Mouse (Mus musculus): ENCODE measurements at regions not wholly inside any gene's neighbourhood (a gene's known extent, or its start where the extent isn't known, plus 50 kb on each side); places are given as distances from the start of the nearest gene placed in this dataset.
A peak's percentile ranks its signal among the peaks of the same experiment; 100 is the strongest.

DNA sequence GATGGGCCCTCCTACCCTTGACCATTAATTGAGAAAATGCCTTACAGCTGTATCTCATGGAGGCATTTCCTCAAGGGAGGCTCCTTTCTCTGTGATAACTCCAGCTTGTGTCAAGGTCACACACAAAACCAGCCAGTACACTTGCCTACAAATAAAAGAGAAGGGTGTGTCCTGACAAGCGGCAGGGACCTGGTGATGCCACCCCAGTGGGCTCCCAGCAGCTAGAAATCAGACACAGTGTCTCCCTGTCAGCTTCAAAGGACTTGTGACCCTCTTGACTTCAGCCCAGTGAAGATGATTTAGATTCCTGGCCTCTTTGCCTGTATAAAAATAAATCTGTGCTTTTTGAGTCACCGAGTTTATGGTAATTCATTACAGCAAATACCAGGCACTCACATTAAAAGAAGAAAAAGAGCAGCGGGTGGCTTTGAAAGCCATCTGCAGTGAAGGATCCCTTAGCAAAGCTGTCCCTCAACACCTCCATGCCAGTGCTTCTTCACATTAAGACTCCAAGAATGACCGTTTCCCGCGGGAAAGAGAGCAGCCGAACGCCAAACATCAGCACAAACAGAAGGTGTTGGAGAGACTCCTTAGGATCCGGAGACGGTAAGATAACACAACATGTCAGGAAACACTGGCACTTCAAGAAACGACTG lies 273.5 kb downstream of the Gxylt1 start:
- DNase-seq (ENCODE audit: low spot score) = peak; percentile 39
- 0 out of 2 replicates have a peak overlapping the region, but pooled peaks have one; percentile 12 for H3K9ac ChIP-seq (ENCODE audit: low read length)
- 2% methylated on average over 11 of the region's 11 CpGs for WGBS

DNA sequence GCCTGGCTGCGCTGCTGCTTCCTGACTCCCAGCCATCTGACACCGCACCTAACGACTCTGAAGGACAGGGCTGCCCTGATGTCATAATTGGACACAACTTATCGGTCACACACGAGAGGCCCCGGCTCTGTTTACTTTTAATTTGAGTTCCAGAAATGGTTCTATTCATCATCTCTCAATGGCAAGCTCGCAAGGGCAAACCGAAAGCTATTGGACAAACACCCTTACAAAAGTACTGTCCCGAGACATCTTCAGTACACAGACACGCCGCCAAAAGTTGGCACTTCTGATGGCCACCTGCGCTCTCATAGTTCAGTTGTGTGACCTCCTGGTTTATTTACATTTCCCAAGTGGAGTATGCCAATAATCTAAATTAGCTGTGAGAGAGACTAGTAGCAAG lies 274.9 kb downstream of the Gxylt1 start:
- Histone ChIP-seq H3K36me3 (ENCODE audit: control insufficient read depth, insufficient read depth, low read length) (no peaks in the 10 kb centered on the region), H3K4me3 (ENCODE audit: low read depth, low read length) (no peak overlapping the region), H3K4me2 (ENCODE audit: low read depth, severe bottlenecking) (no peak overlapping the region), H3K9ac (ENCODE audit: low read length) (no peak overlapping the region), H3K27me3 (ENCODE audit: control insufficient read depth, insufficient read depth, low read length) (no peaks in the 10 kb centered on the region), H3K27ac (replicated peaks; ENCODE audit: low read depth, low read length) (no peak overlapping the region), H3K4me1 (ENCODE audit: control insufficient read depth, insufficient read depth, low read length) (0 out of 2 replicates have a peak, but pooled peaks cover 7% of the 10 kb centered on the region), H3K9me3 (ENCODE audit: control insufficient read depth, low read length) (no peaks in the 10 kb centered on the region)
- WGBS = 41% methylated on average over 12 of the region's 12 CpGs
- DNase-seq (ENCODE audit: low spot score) = no peak
- no peak for ATAC-seq (ENCODE audit: insufficient number of reproducible peaks, low FRiP score, low TSS enrichment, low read depth)

More for the DNA sequence above, 273.5 kb downstream of the Gxylt1 start:
- Histone ChIP-seq H3K27ac (replicated peaks; ENCODE audit: low read depth, low read length) (no peak overlapping the region), H3K36me3 (ENCODE audit: control insufficient read depth, insufficient read depth, low read length) (no peaks in the 10 kb centered on the region), H3K4me2 (ENCODE audit: low read depth, severe bottlenecking) (peak overlapping the region; percentile 41), H3K4me3 (ENCODE audit: low read depth, low read length) (no peak overlapping the region), H3K4me1 (ENCODE audit: control insufficient read depth, insufficient read depth, low read length) (0 out of 2 replicates have a peak, but pooled peaks cover 7% of the 10 kb centered on the region), H3K27me3 (ENCODE audit: control insufficient read depth, insufficient read depth, low read length) (no peaks in the 10 kb centered on the region), H3K9me3 (ENCODE audit: control insufficient read depth, low read length) (no peaks in the 10 kb centered on the region)
- ATAC-seq (ENCODE audit: insufficient number of reproducible peaks, low FRiP score, low TSS enrichment, low read depth) = no peak

DNA sequence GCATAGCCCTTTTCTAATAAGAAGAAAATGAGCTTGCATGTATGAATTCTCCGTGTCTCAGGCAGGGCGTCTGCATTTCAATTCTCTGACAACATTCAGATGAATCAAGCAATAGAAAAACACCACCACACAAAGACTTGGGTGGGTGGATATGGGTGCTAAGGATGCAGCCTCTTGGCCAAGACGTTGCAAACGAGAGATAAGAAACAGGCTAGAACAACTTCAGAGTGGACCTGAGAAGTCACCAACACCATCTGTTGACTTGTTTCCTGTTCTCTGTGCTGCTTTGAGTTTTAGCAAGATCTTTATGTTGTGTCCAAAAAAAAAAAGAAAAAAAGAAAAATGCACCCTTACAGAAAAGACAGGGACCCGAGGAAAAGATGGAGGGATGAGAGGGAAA lies 277.0 kb downstream of the Gxylt1 start:
- Histone ChIP-seq H3K9me3 (ENCODE audit: control insufficient read depth, low read length) (no peaks in the 10 kb centered on the region), H3K9ac (ENCODE audit: low read length) (no peak overlapping the region), H3K36me3 (ENCODE audit: control insufficient read depth, insufficient read depth, low read length) (no peaks in the 10 kb centered on the region), H3K27ac (replicated peaks; ENCODE audit: low read depth, low read length) (no peak overlapping the region), H3K4me1 (ENCODE audit: control insufficient read depth, insufficient read depth, low read length) (0 out of 2 replicates have a peak, but pooled peaks cover 7% of the 10 kb centered on the region), H3K4me3 (ENCODE audit: low read depth, low read length) (no peak overlapping the region), H3K27me3 (ENCODE audit: control insufficient read depth, insufficient read depth, low read length) (no peaks in the 10 kb centered on the region), H3K4me2 (ENCODE audit: low read depth, severe bottlenecking) (no peak overlapping the region)
- WGBS = 87% methylated on average over 5 of the region's 5 CpGs
- DNase-seq (ENCODE audit: low spot score) (no peak), ATAC-seq (ENCODE audit: insufficient number of reproducible peaks, low FRiP score, low TSS enrichment, low read depth) (no peak)

DNA sequence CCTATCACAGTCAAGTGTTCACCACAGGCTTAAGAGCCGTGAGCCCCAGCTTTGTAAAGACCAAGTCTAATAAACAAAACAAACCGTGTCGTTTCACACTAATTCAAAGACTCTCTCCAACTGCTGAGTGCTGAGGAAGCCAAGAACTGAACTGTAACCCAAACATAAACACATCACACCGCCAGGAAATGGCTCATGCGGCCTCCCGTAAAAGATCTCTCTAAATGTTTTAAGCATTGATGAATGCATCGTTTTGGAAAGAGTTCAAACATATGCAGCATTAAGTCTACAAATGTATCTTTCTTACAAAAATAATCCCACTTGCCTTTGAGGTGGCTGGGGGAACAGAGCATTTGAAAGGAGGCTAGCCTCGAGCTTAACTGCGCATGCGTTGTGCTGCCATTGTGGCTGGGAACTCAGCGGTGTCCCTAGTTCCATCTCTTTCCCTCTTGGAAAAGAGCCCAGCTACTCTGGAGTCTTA lies 280.7 kb downstream of the Gxylt1 start:
- Histone ChIP-seq H3K36me3 (ENCODE audit: control insufficient read depth, insufficient read depth, low read length) (no peaks in the 10 kb centered on the region), H3K27me3 (ENCODE audit: control insufficient read depth, insufficient read depth, low read length) (no peaks in the 10 kb centered on the region), H3K4me3 (ENCODE audit: low read depth, low read length) (no peak overlapping the region), H3K4me1 (ENCODE audit: control insufficient read depth, insufficient read depth, low read length) (no peaks in the 10 kb centered on the region), H3K27ac (replicated peaks; ENCODE audit: low read depth, low read length) (no peak overlapping the region), H3K9me3 (ENCODE audit: control insufficient read depth, low read length) (no peaks in the 10 kb centered on the region), H3K9ac (ENCODE audit: low read length) (no peak overlapping the region), H3K4me2 (ENCODE audit: low read depth, severe bottlenecking) (no peak overlapping the region)
- ATAC-seq (ENCODE audit: insufficient number of reproducible peaks, low FRiP score, low TSS enrichment, low read depth) (no peak), DNase-seq (ENCODE audit: low spot score) (no peak)
- WGBS = 62% methylated on average over 11 of the region's 11 CpGs

DNA sequence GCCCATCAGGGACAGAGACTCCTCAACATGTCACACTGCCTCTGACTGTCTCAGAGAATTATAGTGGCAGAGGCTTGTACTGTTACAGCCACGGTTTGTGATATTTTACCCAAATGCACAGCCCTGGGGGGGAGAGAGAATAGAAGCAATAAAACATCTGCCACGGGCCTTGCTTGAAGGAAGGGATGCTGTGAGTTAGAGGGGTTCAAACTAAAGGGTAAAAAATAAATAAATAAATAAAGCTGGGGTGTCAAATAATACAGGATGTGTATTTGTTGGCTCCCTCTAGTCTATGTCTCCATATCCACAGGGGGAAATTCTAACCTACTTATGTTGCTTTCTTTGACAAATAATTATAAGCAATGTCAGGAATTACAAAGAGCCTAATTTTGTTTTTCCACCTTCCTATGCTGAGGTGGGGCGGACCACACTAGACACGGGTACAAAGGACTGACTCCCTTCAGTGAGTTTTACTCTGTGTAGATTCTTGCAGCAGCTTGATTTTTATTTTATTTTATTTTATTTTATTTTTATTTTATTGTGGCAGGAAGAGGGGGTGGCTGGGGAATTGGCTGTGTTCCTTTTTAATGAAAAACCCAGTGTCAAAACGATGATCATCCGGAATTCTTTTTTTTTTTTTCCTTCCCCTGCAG lies 281.3 kb downstream of the Gxylt1 start:
- H3K36me3 ChIP-seq (ENCODE audit: control insufficient read depth, insufficient read depth, low read length) = no peaks in the 10 kb centered on the region
- H3K4me2 ChIP-seq (ENCODE audit: low read depth, severe bottlenecking) = no peak overlapping the region
- H3K9me3 ChIP-seq (ENCODE audit: control insufficient read depth, low read length) = no peaks in the 10 kb centered on the region
- ATAC-seq (ENCODE audit: insufficient number of reproducible peaks, low FRiP score, low TSS enrichment, low read depth) (no peak), DNase-seq (ENCODE audit: low spot score) (no peak)
- H3K9ac ChIP-seq (ENCODE audit: low read length) = no peak overlapping the region
- H3K4me1 ChIP-seq (ENCODE audit: control insufficient read depth, insufficient read depth, low read length) = no peaks in the 10 kb centered on the region
- WGBS = 78% methylated on average over 6 of the region's 6 CpGs
- H3K27me3 ChIP-seq (ENCODE audit: control insufficient read depth, insufficient read depth, low read length) = no peaks in the 10 kb centered on the region
- H3K27ac ChIP-seq (replicated peaks; ENCODE audit: low read depth, low read length) = no peak overlapping the region
- no peak overlapping the region for H3K4me3 ChIP-seq (ENCODE audit: low read depth, low read length)

DNA sequence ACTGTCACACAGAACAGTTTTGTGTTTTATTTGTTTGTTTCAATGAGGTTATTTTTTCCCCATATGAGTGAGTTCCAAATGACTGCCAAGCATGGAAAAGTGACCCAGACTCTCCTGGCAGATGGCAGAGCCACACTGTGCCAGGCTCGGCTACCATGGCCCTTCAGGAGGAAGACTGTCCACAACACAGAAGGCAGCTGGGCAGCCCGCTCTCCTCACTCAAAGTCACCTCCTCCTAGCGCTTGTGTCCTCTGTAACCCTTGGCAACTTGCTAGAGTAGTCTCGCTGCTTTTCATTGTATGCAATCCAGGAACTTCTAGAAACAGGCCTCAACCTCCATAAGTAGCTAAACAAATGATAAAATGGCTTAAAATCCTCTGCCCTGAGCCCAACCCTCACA lies 299.2 kb downstream of the Gxylt1 start:
- 77% methylated on average over 4 of the region's 4 CpGs for WGBS
- no peaks in the 10 kb centered on the region for H3K27me3 ChIP-seq (ENCODE audit: control insufficient read depth, insufficient read depth, low read length)

DNA sequence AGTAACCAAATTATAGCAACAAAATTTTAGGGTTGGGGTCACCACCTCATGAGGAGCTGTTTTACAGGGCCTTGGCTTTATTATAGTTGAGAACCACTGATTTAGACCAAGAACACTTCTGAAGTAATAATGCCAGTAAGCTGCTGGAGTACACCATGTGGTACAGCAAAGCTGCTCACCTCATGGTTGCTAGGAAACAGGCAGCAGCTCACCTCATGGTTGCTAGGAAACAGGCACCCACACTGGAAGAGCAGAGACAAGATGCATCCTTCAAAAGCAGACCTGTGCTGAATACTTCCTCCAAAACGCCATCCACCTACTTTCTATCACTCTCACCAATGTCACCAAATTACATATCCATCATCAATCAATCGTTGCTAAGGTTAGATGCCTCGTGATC lies 300.0 kb downstream of the Gxylt1 start:
- H3K4me3 ChIP-seq (ENCODE audit: low read depth, low read length) = no peak overlapping the region
- H3K9ac ChIP-seq (ENCODE audit: low read length) = no peak overlapping the region
- H3K27ac ChIP-seq (replicated peaks; ENCODE audit: low read depth, low read length) = no peak overlapping the region
- ATAC-seq (ENCODE audit: insufficient number of reproducible peaks, low FRiP score, low TSS enrichment, low read depth) = no peak
- 83% methylated on average over 3 of the region's 3 CpGs for WGBS
- no peaks in the 10 kb centered on the region for H3K4me1 ChIP-seq (ENCODE audit: control insufficient read depth, insufficient read depth, low read length)
- no peaks in the 10 kb centered on the region for H3K9me3 ChIP-seq (ENCODE audit: control insufficient read depth, low read length)
- H3K36me3 ChIP-seq (ENCODE audit: control insufficient read depth, insufficient read depth, low read length) = no peaks in the 10 kb centered on the region
- no peak overlapping the region for H3K4me2 ChIP-seq (ENCODE audit: low read depth, severe bottlenecking)
- no peak for DNase-seq (ENCODE audit: low spot score)
- H3K27me3 ChIP-seq (ENCODE audit: control insufficient read depth, insufficient read depth, low read length) = no peaks in the 10 kb centered on the region

More for the DNA sequence above, 299.2 kb downstream of the Gxylt1 start:
- no peak overlapping the region for H3K4me3 ChIP-seq (ENCODE audit: low read depth, low read length)
- H3K27ac ChIP-seq (replicated peaks; ENCODE audit: low read depth, low read length) = no peak overlapping the region
- H3K4me1 ChIP-seq (ENCODE audit: control insufficient read depth, insufficient read depth, low read length) = no peaks in the 10 kb centered on the region
- DNase-seq (ENCODE audit: low spot score) = no peak
- no peak for ATAC-seq (ENCODE audit: insufficient number of reproducible peaks, low FRiP score, low TSS enrichment, low read depth)
- H3K9ac ChIP-seq (ENCODE audit: low read length) = no peak overlapping the region
- no peaks in the 10 kb centered on the region for H3K9me3 ChIP-seq (ENCODE audit: control insufficient read depth, low read length)
- no peak overlapping the region for H3K4me2 ChIP-seq (ENCODE audit: low read depth, severe bottlenecking)
- no peaks in the 10 kb centered on the region for H3K36me3 ChIP-seq (ENCODE audit: control insufficient read depth, insufficient read depth, low read length)

DNA sequence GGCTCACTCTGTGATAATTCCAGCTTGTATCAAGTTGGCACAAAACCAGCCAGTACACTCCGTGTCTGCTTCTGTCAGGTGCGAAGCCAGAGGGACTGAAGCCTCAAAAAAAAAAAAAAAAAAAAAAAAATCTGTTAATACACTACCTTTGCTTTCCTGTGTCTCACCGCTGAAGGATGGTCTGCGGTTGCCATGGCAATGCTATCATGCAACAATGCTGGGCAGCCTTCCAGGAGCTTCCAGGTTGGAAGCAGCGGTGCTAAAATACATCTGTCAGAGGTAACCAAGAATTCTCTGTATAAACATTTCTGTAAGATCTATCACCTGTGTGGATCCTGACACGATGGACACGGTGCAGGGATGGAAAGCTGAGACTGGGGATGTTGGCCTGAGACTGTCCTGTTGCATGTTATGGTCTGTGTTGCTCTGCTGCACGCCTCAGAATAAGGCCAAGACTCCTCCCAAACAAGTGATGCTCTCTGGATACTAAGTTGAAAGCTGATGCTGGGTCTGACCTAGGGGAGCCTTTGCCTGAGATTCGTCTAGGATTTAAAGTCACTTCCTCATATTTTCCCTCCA lies 301.2 kb downstream of the Gxylt1 start:
- Histone ChIP-seq H3K9ac (ENCODE audit: low read length) (no peak overlapping the region), H3K36me3 (ENCODE audit: control insufficient read depth, insufficient read depth, low read length) (no peaks in the 10 kb centered on the region), H3K27me3 (ENCODE audit: control insufficient read depth, insufficient read depth, low read length) (no peaks in the 10 kb centered on the region), H3K27ac (replicated peaks; ENCODE audit: low read depth, low read length) (no peak overlapping the region), H3K4me3 (ENCODE audit: low read depth, low read length) (no peak overlapping the region), H3K9me3 (ENCODE audit: control insufficient read depth, low read length) (no peaks in the 10 kb centered on the region), H3K4me1 (ENCODE audit: control insufficient read depth, insufficient read depth, low read length) (no peaks in the 10 kb centered on the region), H3K4me2 (ENCODE audit: low read depth, severe bottlenecking) (no peak overlapping the region)
- 85% methylated on average over 9 of the region's 9 CpGs for WGBS
- ATAC-seq (ENCODE audit: insufficient number of reproducible peaks, low FRiP score, low TSS enrichment, low read depth) = no peak
- DNase-seq (ENCODE audit: low spot score) = no peak

Data from limb, embryonic 11.5 days (tissue).